Mouse (Mus musculus) forebrain, embryonic 10.5 days (tissue): Measurements from ENCODE around the gene Il27. TPM values are rescaled to one million over a fixed set of nuclear protein-coding genes. Genes with fewer than 3 reads are reported as not detected.

Source experiments
- DNase-seq: peaks from one replicate; pipeline ENCODE4 v3.0.0-alpha.2; 2017; ENCODE audit warnings: low spot score; ENCODE audit errors: extremely low spot score
- H3K27ac ChIP-seq: fragments of 300-500 bp; sonication (generic); 2 replicates; pipeline ENCODE4 v1.5.1; 2016; ENCODE audit warnings: mild to moderate bottlenecking
- H3K27me3 ChIP-seq: fragments of 300-500 bp; sonication (generic); 2 replicates; pipeline ENCODE4 v1.6.1; 2016; ENCODE audit warnings: mild to moderate bottlenecking; ENCODE audit not compliant: poor library complexity, severe bottlenecking
- H3K36me3 ChIP-seq: fragments of 300-500 bp; sonication (generic); replicated peaks from 2 replicates; pipeline ENCODE4 v1.6.1; 2016; ENCODE audit warnings: mild to moderate bottlenecking, moderate library complexity
- H3K4me1 ChIP-seq: fragments of 300-500 bp; sonication (generic); 2 replicates; pipeline ENCODE4 v1.6.1; 2016
- H3K4me3 ChIP-seq: fragments of 300-500 bp; sonication (generic); 2 replicates; pipeline ENCODE4 v1.5.1; 2016; ENCODE audit warnings: mild to moderate bottlenecking, moderate library complexity
- H3K9me3 ChIP-seq: fragments of 300-500 bp; sonication (generic); 2 replicates; pipeline ENCODE4 v1.6.1; 2016; ENCODE audit warnings: mild to moderate bottlenecking, moderate library complexity
- WGBS: fragments of 180-500 bp; shearing (Covaris S2); methylation state at CpG from one replicate; pipeline ENCODE4 v1.1.7; 2016; 5-methylcytosine and 5-hydroxymethylcytosine counted together
- polyA plus RNA-seq: library from polyadenylated mRNA; unstranded; fragments of >200 nt; fragmentation: Nextera tagmentation; extraction: Ambion mirVana; gene quantifications from 2 replicates; pipeline ENCODE4 v1.2.1, GENCODE M21; 2016

The Il27 gene
- polyA plus RNA-seq, 1 experiment from 2014 or later: not detected

DNA sequence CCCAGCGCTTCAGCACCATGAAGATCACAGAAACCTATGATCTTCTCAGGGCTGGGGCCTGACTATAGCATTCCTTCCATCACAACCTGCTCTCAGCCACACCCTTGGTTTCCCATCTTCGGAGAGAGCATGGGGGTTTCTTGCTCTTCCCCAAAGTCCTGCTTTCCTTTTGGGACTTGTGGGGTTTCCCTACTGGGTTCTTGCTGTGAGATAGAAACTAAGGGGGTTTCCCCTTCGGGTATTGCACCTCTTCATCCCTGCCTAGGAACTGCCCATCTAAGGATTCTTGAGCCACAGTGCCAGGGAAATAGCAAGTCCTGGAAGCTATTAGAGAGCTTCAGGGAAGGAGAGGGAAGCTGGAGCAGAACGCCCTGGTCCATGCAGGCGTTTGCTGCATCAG is 1.1 kb upstream of the Il27 start:
- 79% methylated on average over 5 of the region's 5 CpGs for WGBS
- Histone ChIP-seq H3K9me3 (no peaks in the 10 kb centered on the region), H3K27me3 (peaks cover 3% of the 10 kb centered on the region; the same call in 1 of the 2 replicates), H3K4me3 (no peak overlapping the region), H3K27ac (no peak overlapping the region), H3K36me3 (no peaks in the 10 kb centered on the region), H3K4me1 (no peaks in the 10 kb centered on the region)
- no peak for DNase-seq

DNA sequence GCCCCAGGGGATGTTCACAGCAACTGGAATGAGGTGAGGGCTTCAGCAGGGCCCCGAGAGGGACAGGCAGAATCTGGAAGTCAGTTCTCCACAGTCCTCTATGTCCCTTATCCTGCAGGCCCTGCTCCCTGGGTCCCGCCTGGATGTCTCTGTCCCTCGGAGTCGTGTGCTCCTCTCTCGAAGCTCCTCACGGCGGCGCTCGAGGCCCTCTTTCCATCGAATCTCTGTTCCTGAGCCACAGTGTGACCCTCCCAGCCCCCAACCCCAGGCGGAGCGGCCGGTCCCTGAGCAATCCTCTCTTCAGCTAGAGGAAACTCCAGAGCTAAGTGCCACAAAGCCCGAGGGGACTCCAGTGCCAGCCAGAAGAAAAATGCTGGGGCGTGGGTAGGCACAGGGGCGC is 7.0 kb downstream of the Il27 start:
- WGBS: 5% methylated on average over 16 of the region's 16 CpGs
- Histone ChIP-seq H3K9me3 (no peaks in the 10 kb centered on the region), H3K27me3 (peaks cover 53% of the 10 kb centered on the region), H3K36me3 (no peaks in the 10 kb centered on the region), H3K4me3 (peak overlapping the region; percentile 40), H3K27ac (peak overlapping the region; percentile 73), H3K4me1 (peaks cover 25% of the 10 kb centered on the region)
- peak; percentile 78 for DNase-seq

DNA sequence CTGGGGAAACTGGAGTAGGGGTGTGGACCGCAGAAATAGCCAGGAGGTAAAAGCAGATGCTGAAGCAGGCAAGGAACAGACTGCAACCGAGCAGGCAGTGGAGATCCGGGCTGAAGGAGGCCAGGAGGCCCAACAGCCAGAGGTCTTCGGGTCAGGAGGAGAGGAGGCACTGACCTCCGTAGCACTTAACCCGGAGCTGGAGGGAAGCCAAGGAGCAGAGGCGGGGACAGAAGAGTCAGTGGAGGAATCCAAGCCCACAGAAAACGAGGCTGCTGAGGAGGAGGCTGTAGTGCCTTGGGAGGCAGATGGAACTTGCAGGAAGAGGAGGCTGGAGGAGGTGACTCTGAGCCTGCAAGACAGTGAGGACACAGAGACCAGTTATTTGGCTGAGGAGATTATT is 7.9 kb downstream of the Il27 start:
- H3K27ac ChIP-seq: no peak overlapping the region
- peaks cover 32% of the 10 kb centered on the region for H3K4me1 ChIP-seq
- H3K27me3 ChIP-seq: peaks cover 53% of the 10 kb centered on the region
- H3K9me3 ChIP-seq: no peaks in the 10 kb centered on the region
- DNase-seq: no peak
- WGBS: 77% methylated on average over 8 of the region's 8 CpGs
- no peak overlapping the region for H3K4me3 ChIP-seq
- no peaks in the 10 kb centered on the region for H3K36me3 ChIP-seq

- Histone ChIP-seq H3K27ac (no peak within 1 kb of the TSS), H3K4me3 (no peak within 1 kb of the TSS), H3K27me3 (peaks cover 53% of the 10 kb centered on the region), H3K4me1 (peaks cover 35% of the 10 kb centered on the region), H3K9me3 (no peaks in the 10 kb centered on the region), H3K36me3 (0 out of 2 replicates have a peak, but pooled peaks cover 3% of the 10 kb centered on the region)
- DNase-seq: no peak
- WGBS: 74% methylated on average over 6 of the region's 6 CpGs
Measured at GRCm38 (mm10) chr7:126585717-126586116, 9.0 kb downstream of the Il27 start, which contains the start of gene Cln3. TSS of gene Cln3 (minus strand) at chr7:126585817.

GRCm38 (mm10) chr7:126584506-126584977 is 10.2 kb downstream of the Il27 start, which contains the start of gene Apobr:
TSS of gene Apobr (plus strand) at chr7:126584942.
- peaks cover 35% of the 10 kb centered on the region for H3K4me1 ChIP-seq
- H3K27ac ChIP-seq: peak within 1 kb of the TSS; percentile 91
- 77% methylated on average over 8 of the region's 8 CpGs for WGBS
- DNase-seq: no peak
- H3K36me3 ChIP-seq: 0 out of 2 replicates have a peak, but pooled peaks cover 7% of the 10 kb centered on the region
- H3K9me3 ChIP-seq: no peaks in the 10 kb centered on the region
- H3K4me3 ChIP-seq: peak within 1 kb of the TSS; percentile 69
- H3K27me3 ChIP-seq: peaks cover 53% of the 10 kb centered on the region

DNA sequence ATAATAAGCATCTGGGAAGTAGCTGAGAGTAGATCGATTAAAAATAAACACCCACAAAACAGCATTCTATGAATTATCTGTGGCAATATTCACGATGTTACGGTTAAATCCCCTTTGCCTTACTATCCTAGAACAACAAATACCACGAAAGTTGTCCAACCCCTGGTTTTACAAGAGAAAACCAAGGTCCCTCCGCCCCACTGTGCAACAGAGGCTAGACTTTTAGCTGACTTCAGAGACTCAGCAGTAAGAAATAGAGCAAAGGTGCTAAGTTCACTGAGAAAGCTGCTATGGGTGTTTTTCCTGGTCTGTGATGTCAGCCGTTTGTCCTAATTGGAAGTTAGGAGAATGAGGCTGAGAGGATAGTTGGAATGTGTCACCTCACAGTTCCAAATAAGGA is 11.0 kb downstream of the Il27 start:
- H3K9me3 ChIP-seq: no peaks in the 10 kb centered on the region
- peak overlapping the region; percentile 91 for H3K27ac ChIP-seq

DNA sequence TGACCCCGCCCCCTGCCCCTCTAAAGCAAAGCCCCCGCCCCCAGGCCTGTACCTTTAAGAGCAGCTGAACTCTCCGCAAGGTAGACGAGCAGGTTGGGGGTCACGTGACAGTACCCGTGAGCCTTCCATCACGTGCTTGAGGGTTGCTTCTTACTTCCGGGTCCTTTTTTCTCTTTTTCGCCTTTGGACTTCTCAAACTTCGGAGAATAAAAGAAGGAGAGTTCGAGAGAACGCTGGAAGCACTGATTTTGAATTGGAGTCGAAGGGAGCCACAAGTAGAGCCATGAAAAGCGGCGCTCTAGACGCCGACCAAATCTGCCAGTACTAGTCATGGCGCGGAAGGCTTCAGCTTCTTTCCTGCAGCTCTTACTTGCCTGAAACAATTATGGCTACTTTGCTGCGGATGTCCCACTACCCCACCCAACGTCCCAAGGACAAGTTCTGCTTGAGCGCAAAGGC is 11.5 kb downstream of the Il27 start:
- H3K27me3 ChIP-seq: peaks cover 43% of the 10 kb centered on the region
- H3K36me3 ChIP-seq: peaks cover 16% of the 10 kb centered on the region; the same call in 1 of the 2 replicates
- H3K4me1 ChIP-seq: peaks cover 31% of the 10 kb centered on the region
- WGBS: 1% methylated on average over 22 of the region's 22 CpGs
- DNase-seq: peak; percentile 90
- H3K27ac ChIP-seq: peak overlapping the region; percentile 91
- peak overlapping the region; percentile 69 for H3K4me3 ChIP-seq
- H3K9me3 ChIP-seq: no peaks in the 10 kb centered on the region

More for the DNA sequence above, 11.0 kb downstream of the Il27 start:
- Histone ChIP-seq H3K4me1 (peaks cover 35% of the 10 kb centered on the region), H3K27me3 (peaks cover 48% of the 10 kb centered on the region), H3K4me3 (peak overlapping the region; percentile 69), H3K36me3 (peaks cover 11% of the 10 kb centered on the region; the same call in 1 of the 2 replicates)
- no peak for DNase-seq
- 57% methylated on average over 6 of the region's 6 CpGs for WGBS

DNA sequence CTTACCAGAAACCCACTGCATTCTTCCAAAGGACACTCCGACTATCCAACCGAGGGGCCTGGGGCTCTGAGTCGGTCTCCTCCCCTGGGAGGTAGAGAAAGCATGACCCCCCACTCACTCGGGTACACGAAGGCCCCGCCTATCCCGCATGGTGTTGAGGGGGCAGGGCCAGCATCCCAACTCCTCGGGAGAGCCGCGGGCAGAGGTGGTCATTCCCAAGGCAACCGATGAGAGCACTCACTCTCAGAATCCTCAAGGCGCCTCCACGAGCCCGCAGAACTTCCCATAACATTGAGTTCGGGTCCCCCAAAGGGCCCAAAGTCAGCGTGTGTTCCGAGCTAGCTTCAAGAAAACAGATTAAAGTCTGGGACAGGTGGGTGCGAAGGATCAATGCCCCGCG is 12.0 kb downstream of the Il27 start:
- Histone ChIP-seq H3K27ac (peak overlapping the region; percentile 91), H3K4me1 (peaks cover 26% of the 10 kb centered on the region), H3K9me3 (no peaks in the 10 kb centered on the region), H3K4me3 (peak overlapping the region; percentile 69), H3K36me3 (peaks cover 17% of the 10 kb centered on the region; the same call in 1 of the 2 replicates), H3K27me3 (peaks cover 38% of the 10 kb centered on the region)
- WGBS: 2% methylated on average over 20 of the region's 20 CpGs
- DNase-seq: peak; percentile 53

- no peaks in the 10 kb centered on the region for H3K9me3 ChIP-seq
- peaks cover 25% of the 10 kb centered on the region for H3K36me3 ChIP-seq
- no peak for DNase-seq
- H3K4me1 ChIP-seq: peaks cover 19% of the 10 kb centered on the region
- WGBS: 92% methylated on average over 6 of the region's 6 CpGs
- no peak overlapping the region for H3K4me3 ChIP-seq
- H3K27ac ChIP-seq: no peak overlapping the region
- H3K27me3 ChIP-seq: peaks cover 28% of the 10 kb centered on the region
Measured at GRCm38 (mm10) chr7:126581661-126582060, 13.1 kb downstream of the Il27 start.

- 56% methylated on average over 8 of the region's 8 CpGs for WGBS
- peaks cover 3% of the 10 kb centered on the region; the same call in 1 of the 2 replicates for H3K27me3 ChIP-seq
- H3K4me1 ChIP-seq: peaks cover 19% of the 10 kb centered on the region
- no peak overlapping the region for H3K4me3 ChIP-seq
- H3K27ac ChIP-seq: no peak overlapping the region
- peaks cover 40% of the 10 kb centered on the region for H3K36me3 ChIP-seq
- DNase-seq: no peak
- H3K9me3 ChIP-seq: no peaks in the 10 kb centered on the region
Measured at GRCm38 (mm10) chr7:126579172-126579571, 15.6 kb downstream of the Il27 start.

- no peaks in the 10 kb centered on the region for H3K9me3 ChIP-seq
- H3K27ac ChIP-seq: no peak overlapping the region
- DNase-seq: peak; percentile 67
- H3K4me3 ChIP-seq: no peak overlapping the region
- H3K36me3 ChIP-seq: peaks cover 54% of the 10 kb centered on the region
- WGBS: 51% methylated on average over 8 of the region's 8 CpGs
- H3K27me3 ChIP-seq: no peaks in the 10 kb centered on the region
- peaks cover 4% of the 10 kb centered on the region; the same call in 1 of the 2 replicates for H3K4me1 ChIP-seq
Measured at GRCm38 (mm10) chr7:126576946-126577345, 17.8 kb downstream of the Il27 start.

- 1% methylated on average over 46 of the region's 46 CpGs for WGBS
- Histone ChIP-seq H3K27ac (peak within 1 kb of the TSS; percentile 90), H3K27me3 (no peaks in the 10 kb centered on the region), H3K4me1 (peaks cover 11% of the 10 kb centered on the region), H3K4me3 (peak within 1 kb of the TSS; percentile 100), H3K36me3 (peaks cover 37% of the 10 kb centered on the region), H3K9me3 (no peaks in the 10 kb centered on the region)
- peak; percentile 85 for DNase-seq
Measured at GRCm38 (mm10) chr7:126566094-126566765, 28.5 kb downstream of the Il27 start, which contains the start of gene Eif3c. TSS of gene Eif3c (minus strand) at chr7:126566411.

DNA sequence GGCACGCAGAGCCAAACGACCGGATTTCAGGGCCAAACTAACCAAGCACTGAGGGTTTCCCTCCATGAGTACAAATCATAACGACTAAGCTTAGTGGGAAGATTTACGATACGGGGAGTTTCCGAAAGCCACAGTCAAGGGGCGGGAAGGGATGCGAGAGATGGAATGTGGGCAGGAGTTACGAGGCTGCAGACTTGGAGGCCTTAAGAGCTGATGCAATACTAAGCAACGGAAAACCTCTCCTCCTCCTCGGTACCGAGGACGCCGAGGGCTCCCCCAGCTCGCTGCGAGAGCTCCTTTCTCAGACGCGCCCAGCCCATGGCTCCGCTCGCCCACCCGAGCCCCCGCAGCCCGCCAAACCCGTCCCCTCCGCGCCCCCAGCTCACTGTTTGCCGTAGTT is 29.0 kb downstream of the Il27 start:
- WGBS: under 1% methylated on average over 25 of the region's 28 CpGs
- peak overlapping the region; percentile 90 for H3K27ac ChIP-seq
- peaks cover 42% of the 10 kb centered on the region for H3K36me3 ChIP-seq
- no peak for DNase-seq
- peaks cover 11% of the 10 kb centered on the region for H3K4me1 ChIP-seq
- no peaks in the 10 kb centered on the region for H3K9me3 ChIP-seq
- H3K4me3 ChIP-seq: peak overlapping the region; percentile 100
- H3K27me3 ChIP-seq: no peaks in the 10 kb centered on the region
